Mouse (Mus musculus) lung, adult 2 months (tissue): ENCODE measurements around the gene Gm6034.

Source experiments
- CTCF ChIP-seq: fragments of 200-500 bp; IDR thresholded peaks from 2 replicates; pipeline ENCODE4 v1.5.1; 2011; ENCODE audit warnings: mild to moderate bottlenecking, low read length, control low read depth; ENCODE audit not compliant: insufficient read depth
- POLR2A ChIP-seq: fragments of 200-500 bp; IDR thresholded peaks from 2 replicates; pipeline ENCODE4 v1.6.1; 2011; ENCODE audit warnings: low read depth, mild to moderate bottlenecking, control low read depth, low read length, borderline replicate concordance; ENCODE audit errors: extremely low read depth

DNA sequence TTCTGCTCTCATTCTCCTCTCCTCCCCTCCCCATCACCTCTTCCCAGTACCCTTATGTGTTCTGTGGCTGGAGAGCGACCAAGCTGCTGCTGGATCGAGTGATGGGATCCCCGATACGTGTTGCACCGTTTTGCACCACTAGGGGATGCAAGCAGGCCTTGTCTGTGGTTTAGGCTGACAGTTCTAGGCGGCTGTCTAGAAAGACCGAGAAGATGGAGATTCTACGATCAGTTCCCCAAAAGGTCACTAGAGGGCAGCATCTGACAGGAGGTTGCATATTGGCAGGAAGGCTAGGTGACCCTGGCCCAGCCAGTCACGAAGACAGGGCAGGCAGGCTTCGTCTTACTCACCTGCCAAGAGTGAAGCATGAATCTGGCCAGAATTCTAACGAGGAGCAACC lies 45.8 kb upstream of the Gm6034 start:
- peak; percentile 95 for TF ChIP-seq CTCF
- TF ChIP-seq POLR2A = 0 out of 2 replicates have a peak, but pooled peaks have one; percentile 3
